Mouse (Mus musculus): ENCODE measurements around the gene Gabrg3. TPM values are rescaled to one million over a fixed set of nuclear protein-coding genes. Genes with fewer than 3 reads are reported as not detected.

Gene Gabrg3
- polyA plus RNA-seq, 1 experiment from 2014 or later = 0.87 TPM

DNA sequence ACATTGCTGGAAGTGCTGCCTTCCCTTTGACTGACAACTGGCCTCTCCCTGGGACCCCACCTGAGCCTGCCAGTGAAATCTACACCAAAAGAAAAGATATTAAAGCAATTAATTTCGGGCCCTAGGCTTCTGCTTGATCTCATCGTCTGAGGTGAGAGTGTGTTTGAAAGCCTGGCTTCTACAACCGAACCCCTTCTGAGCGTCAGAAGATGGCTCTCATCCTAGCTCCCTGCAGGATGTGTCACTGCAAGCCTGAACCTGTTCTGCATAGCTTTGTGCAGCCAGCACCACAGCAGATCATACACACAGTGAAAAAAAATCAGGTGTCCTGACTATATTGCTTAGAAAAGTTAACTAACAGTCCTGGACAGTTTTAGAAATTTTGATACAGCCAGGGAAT, 618.8 kb downstream of the Gabrg3 start:
- no peaks in the 10 kb centered on the region for H3K9me3 ChIP-seq (ENCODE audit: control insufficient read depth)
- H3K27ac ChIP-seq (ENCODE audit: low read depth, low read length) = no peak overlapping the region
- H3K36me3 ChIP-seq (ENCODE audit: control insufficient read depth, insufficient read depth) = no peaks in the 10 kb centered on the region
- H3K9ac ChIP-seq (ENCODE audit: low read depth, low read length) = no peak overlapping the region
- H3K4me1 ChIP-seq (replicated peaks; ENCODE audit: control insufficient read depth, insufficient read depth, low read length) = no peaks in the 10 kb centered on the region
- no peak for TF ChIP-seq CTCF (IDR thresholded peaks at IDR 0.05; ENCODE audit: low read depth)
- no peak overlapping the region for H3K4me3 ChIP-seq (ENCODE audit: low read depth, low read length)
- no peak for ATAC-seq
- WGBS = 57% methylated on average over 4 of the region's 4 CpGs
- no peaks in the 10 kb centered on the region for H3K27me3 ChIP-seq (replicated peaks; ENCODE audit: control insufficient read depth, insufficient read depth, low read length)
- H3K4me2 ChIP-seq (replicated peaks; ENCODE audit: low read depth) = no peak overlapping the region

DNA sequence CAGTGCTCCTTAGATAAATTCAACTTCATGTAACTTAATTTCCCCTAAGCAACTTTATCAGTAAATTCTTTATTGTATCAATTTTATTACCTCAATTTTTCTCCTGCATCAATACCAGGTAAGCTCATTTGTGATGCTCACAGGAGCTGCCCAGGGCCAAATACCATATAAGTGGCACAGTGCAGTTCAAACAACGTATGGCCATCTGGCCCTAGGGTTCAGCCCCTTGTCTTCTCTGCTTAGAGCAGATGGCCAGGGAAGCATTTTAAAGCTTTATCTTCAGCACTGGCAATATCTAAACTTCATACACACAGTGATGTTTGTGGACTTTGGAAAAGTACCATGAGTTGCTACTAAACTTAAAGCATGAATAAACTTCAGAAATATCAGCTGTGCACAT, 619.2 kb downstream of the Gabrg3 start:
- Histone ChIP-seq H3K4me2 (replicated peaks; ENCODE audit: low read depth) (no peak overlapping the region), H3K27me3 (replicated peaks; ENCODE audit: control insufficient read depth, insufficient read depth, low read length) (no peaks in the 10 kb centered on the region), H3K9ac (ENCODE audit: low read depth, low read length) (no peak overlapping the region), H3K27ac (ENCODE audit: low read depth, low read length) (no peak overlapping the region), H3K4me1 (replicated peaks; ENCODE audit: control insufficient read depth, insufficient read depth, low read length) (no peaks in the 10 kb centered on the region), H3K36me3 (ENCODE audit: control insufficient read depth, insufficient read depth) (no peaks in the 10 kb centered on the region), H3K4me3 (ENCODE audit: low read depth, low read length) (no peak overlapping the region), H3K9me3 (ENCODE audit: control insufficient read depth) (no peaks in the 10 kb centered on the region)
- TF ChIP-seq CTCF (IDR thresholded peaks at IDR 0.05; ENCODE audit: low read depth) = no peak
- WGBS = 59% methylated on average over 1 of the region's 1 CpGs
- ATAC-seq = no peak

DNA sequence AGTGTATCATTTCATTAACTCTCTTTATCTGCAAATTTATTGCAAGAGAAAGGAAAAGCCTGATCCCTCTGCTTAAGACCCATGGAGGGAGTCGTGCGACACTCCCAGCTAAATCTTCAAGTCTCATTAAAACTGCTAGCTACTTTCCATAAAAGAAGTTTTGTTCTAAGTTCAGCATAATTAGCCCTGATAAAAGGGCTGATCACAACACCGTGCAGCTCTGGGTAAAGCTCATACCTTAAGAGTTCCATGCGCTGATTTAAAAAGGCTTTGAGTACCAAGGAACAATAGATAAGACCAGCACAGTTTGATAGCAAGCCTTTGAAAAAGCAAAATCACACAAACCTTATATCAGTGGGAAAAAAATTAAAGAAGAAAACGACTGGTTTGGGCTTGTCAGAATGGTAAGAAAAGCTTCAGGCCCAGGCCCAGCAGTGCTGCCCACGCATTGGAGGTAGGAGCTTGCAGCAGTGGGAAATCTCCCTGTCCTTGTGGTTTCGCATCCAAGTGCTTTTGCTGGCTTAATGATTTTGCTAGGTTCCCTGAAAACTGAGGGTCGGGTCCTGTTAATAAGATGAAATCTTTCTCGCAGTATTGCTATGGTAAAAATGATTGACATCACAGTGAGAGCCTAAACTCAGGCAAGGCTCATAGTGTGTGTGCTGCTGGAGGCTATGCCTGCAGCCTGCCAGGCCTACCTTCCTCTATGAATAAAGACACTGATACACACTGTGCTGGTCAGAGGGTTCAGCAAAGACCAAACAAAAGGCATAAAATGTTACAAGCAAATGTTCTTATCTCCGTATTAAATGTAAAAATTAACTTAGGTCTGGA, 621.2 kb downstream of the Gabrg3 start:
- Histone ChIP-seq H3K4me2 (replicated peaks; ENCODE audit: low read depth) (no peak overlapping the region), H3K36me3 (ENCODE audit: control insufficient read depth, insufficient read depth) (no peaks in the 10 kb centered on the region), H3K27ac (ENCODE audit: low read depth, low read length) (no peak overlapping the region), H3K4me1 (replicated peaks; ENCODE audit: control insufficient read depth, insufficient read depth, low read length) (no peaks in the 10 kb centered on the region), H3K4me3 (ENCODE audit: low read depth, low read length) (no peak overlapping the region), H3K9ac (ENCODE audit: low read depth, low read length) (no peak overlapping the region), H3K27me3 (replicated peaks; ENCODE audit: control insufficient read depth, insufficient read depth, low read length) (no peaks in the 10 kb centered on the region), H3K9me3 (ENCODE audit: control insufficient read depth) (no peaks in the 10 kb centered on the region)
- WGBS = 63% methylated on average over 10 of the region's 10 CpGs
- no peak for ATAC-seq
- no peak for TF ChIP-seq CTCF (IDR thresholded peaks at IDR 0.05; ENCODE audit: low read depth)

DNA sequence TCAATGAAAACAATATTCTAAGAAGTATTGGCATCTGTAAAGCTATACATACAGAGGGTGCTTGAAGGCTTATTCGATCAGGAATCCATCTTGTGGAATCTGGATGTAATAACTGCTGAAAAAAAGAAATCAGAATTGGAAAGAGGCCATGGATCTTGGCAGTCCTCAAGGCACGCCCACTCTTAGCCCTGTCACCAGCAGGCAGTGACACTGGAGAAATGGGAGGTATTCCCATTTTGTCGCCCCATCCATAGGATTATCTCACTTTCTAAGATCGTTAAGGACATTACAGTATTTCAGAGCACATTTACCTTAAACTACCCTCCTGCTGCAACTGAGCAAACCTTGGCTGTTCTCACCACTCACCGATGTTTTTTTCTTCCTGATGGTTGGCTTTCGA, 657.8 kb downstream of the Gabrg3 start:
- no peak overlapping the region for H3K4me3 ChIP-seq (ENCODE audit: low read depth, low read length)
- no peak overlapping the region for H3K9ac ChIP-seq (ENCODE audit: low read depth, low read length)
- no peak overlapping the region for H3K27ac ChIP-seq (ENCODE audit: low read depth, low read length)
- no peaks in the 10 kb centered on the region for H3K27me3 ChIP-seq (replicated peaks; ENCODE audit: control insufficient read depth, insufficient read depth, low read length)
- H3K36me3 ChIP-seq (ENCODE audit: control insufficient read depth, insufficient read depth) = no peaks in the 10 kb centered on the region
- WGBS = 86% methylated on average over 6 of the region's 6 CpGs
- no peaks in the 10 kb centered on the region for H3K4me1 ChIP-seq (replicated peaks; ENCODE audit: control insufficient read depth, insufficient read depth, low read length)
- ATAC-seq = no peak
- H3K4me2 ChIP-seq (replicated peaks; ENCODE audit: low read depth) = no peak overlapping the region
- TF ChIP-seq CTCF (IDR thresholded peaks at IDR 0.05; ENCODE audit: low read depth) = no peak
- H3K9me3 ChIP-seq (ENCODE audit: control insufficient read depth) = no peaks in the 10 kb centered on the region

Other genes starting within 250 kb of the Gabrg3 start
- 4.3 and 5.9 TPM in 2 replicates for gene Gabrb3, start 32.5 kb upstream of the Gabrg3 start, polyA plus RNA-seq (2015; fragmentation: Nextera tagmentation; extraction: Ambion mirVana)
- gene Gabra5, start 122.9 kb upstream of the Gabrg3 start, polyA plus RNA-seq (2015; fragmentation: Nextera tagmentation; extraction: Ambion mirVana) = 0.13 and 0.14 TPM in 2 replicates

Data from intestine, postnatal 0 days (tissue).